Mouse (Mus musculus) heart, embryonic 12.5 days (tissue): ENCODE data around the gene Wdr5b. TPM values are rescaled to one million over a fixed set of nuclear protein-coding genes. Genes with fewer than 3 reads are reported as not detected.
A peak's percentile ranks its signal among the peaks of the same experiment; 100 is the strongest.
"Not testable (repeated sequence)": the region's sequence is repeated elsewhere in the genome, so short reads cannot be mapped to it uniquely, and the experiment has no call there.

Source experiments
- ATAC-seq: fragments of 200-750 bp; cut with Nextera tagmentation; 2 replicates; pipeline ENCODE4 v1.8.0; 2017; ENCODE audit warnings: moderate TSS enrichment, moderate library complexity; ENCODE audit not compliant: insufficient number of reproducible peaks, low FRiP score
- H3K27ac ChIP-seq: fragments of 300-500 bp; sonication (generic); 2 replicates; pipeline ENCODE4 v1.5.1; 2016; ENCODE audit warnings: mild to moderate bottlenecking, moderate library complexity; ENCODE audit not compliant: poor library complexity, severe bottlenecking
- H3K27me3 ChIP-seq: fragments of 300-500 bp; sonication (generic); replicated peaks from 2 replicates; pipeline ENCODE4 v1.6.1; 2016; ENCODE audit warnings: mild to moderate bottlenecking, moderate library complexity
- H3K36me3 ChIP-seq: fragments of 300-500 bp; sonication (generic); 2 replicates; pipeline ENCODE4 v1.6.1; 2016; ENCODE audit warnings: mild to moderate bottlenecking, moderate library complexity
- H3K4me1 ChIP-seq: fragments of 300-500 bp; sonication (generic); replicated peaks from 2 replicates; pipeline ENCODE4 v1.6.1; 2016; ENCODE audit warnings: mild to moderate bottlenecking
- H3K4me2 ChIP-seq: fragments of 300-500 bp; sonication (generic); 2 replicates; pipeline ENCODE4 v1.6.1; 2016; ENCODE audit warnings: mild to moderate bottlenecking, moderate library complexity
- H3K4me3 ChIP-seq: fragments of 300-500 bp; sonication (generic); 2 replicates; pipeline ENCODE4 v1.5.1; 2016; ENCODE audit warnings: mild to moderate bottlenecking
- H3K9ac ChIP-seq: fragments of 300-500 bp; sonication (generic); 2 replicates; pipeline ENCODE4 v1.6.1; 2016; ENCODE audit warnings: mild to moderate bottlenecking, moderate library complexity
- H3K9me3 ChIP-seq: fragments of 300-500 bp; sonication (generic); replicated peaks from 2 replicates; pipeline ENCODE4 v1.6.1; 2016; ENCODE audit warnings: mild to moderate bottlenecking, moderate library complexity
- WGBS: fragments of 180-500 bp; shearing (Covaris S2); methylation state at CpG from one replicate; pipeline ENCODE4 v1.1.7; 2016; 5-methylcytosine and 5-hydroxymethylcytosine counted together
- polyA plus RNA-seq: library from polyadenylated mRNA; unstranded; fragments of >200 nt; fragmentation: Nextera tagmentation; extraction: Ambion mirVana; gene quantifications from 2 replicates; pipeline ENCODE4 v1.2.1, GENCODE M21; 2016

The Wdr5b gene
- polyA plus RNA-seq, 1 experiment from 2014 or later = 6.3 TPM

GRCm38 (mm10) chr16:36051491-36051890 is 10.5 kb downstream of the Wdr5b start:
- no peak overlapping the region for H3K4me3 ChIP-seq
- H3K9ac ChIP-seq = no peak overlapping the region
- peaks cover 71% of the 10 kb centered on the region for H3K36me3 ChIP-seq
- WGBS = 86% methylated on average over 6 of the region's 6 CpGs
- ATAC-seq = no peak
- no peaks in the 10 kb centered on the region for H3K27me3 ChIP-seq
- no peaks in the 10 kb centered on the region for H3K9me3 ChIP-seq
- no peak overlapping the region for H3K4me2 ChIP-seq
- H3K4me1 ChIP-seq = peaks cover 30% of the 10 kb centered on the region
- no peak overlapping the region for H3K27ac ChIP-seq

GRCm38 (mm10) chr16:36053524-36054275 is 12.7 kb downstream of the Wdr5b start:
- peak overlapping the region; percentile 89 for H3K27ac ChIP-seq
- WGBS = 28% methylated on average over 6 of the region's 6 CpGs
- ATAC-seq = peak; percentile 72
- peaks cover 45% of the 10 kb centered on the region for H3K4me1 ChIP-seq
- H3K36me3 ChIP-seq = peaks cover 55% of the 10 kb centered on the region
- no peak overlapping the region for H3K4me3 ChIP-seq
- no peak overlapping the region for H3K9ac ChIP-seq
- H3K9me3 ChIP-seq = no peaks in the 10 kb centered on the region
- H3K4me2 ChIP-seq = no peak overlapping the region
- H3K27me3 ChIP-seq = no peaks in the 10 kb centered on the region

- Histone ChIP-seq H3K4me1 (peaks cover 56% of the 10 kb centered on the region), H3K9me3 (no peaks in the 10 kb centered on the region), H3K4me3 (no peak overlapping the region), H3K36me3 (peaks cover 43% of the 10 kb centered on the region), H3K27me3 (no peaks in the 10 kb centered on the region), H3K27ac (peak overlapping the region; percentile 67), H3K9ac (no peak overlapping the region), H3K4me2 (no peak overlapping the region)
- 92% methylated on average over 8 of the region's 8 CpGs for WGBS
- ATAC-seq = no peak
These were observed 13.9 kb downstream of the Wdr5b start for GRCm38 (mm10) chr16:36054920-36055319.

GRCm38 (mm10) chr16:36056416-36056815 is 15.4 kb downstream of the Wdr5b start:
- ATAC-seq = no peak
- peaks cover 65% of the 10 kb centered on the region for H3K4me1 ChIP-seq
- no peaks in the 10 kb centered on the region for H3K27me3 ChIP-seq
- no peaks in the 10 kb centered on the region for H3K9me3 ChIP-seq
- H3K27ac ChIP-seq = no peak overlapping the region
- WGBS = 75% methylated on average over 11 of the region's 11 CpGs
- no peak overlapping the region for H3K9ac ChIP-seq
- no peak overlapping the region for H3K4me3 ChIP-seq
- H3K36me3 ChIP-seq = peaks cover 36% of the 10 kb centered on the region
- H3K4me2 ChIP-seq = no peak overlapping the region

GRCm38 (mm10) chr16:36057933-36058475 is 17.0 kb downstream of the Wdr5b start:
- Histone ChIP-seq H3K4me1 (peaks cover 70% of the 10 kb centered on the region), H3K4me3 (no peak overlapping the region), H3K27ac (peak overlapping the region; percentile 66), H3K27me3 (no peaks in the 10 kb centered on the region), H3K9ac (0 out of 2 replicates have a peak overlapping the region, but pooled peaks have one; percentile 3), H3K36me3 (peaks cover 31% of the 10 kb centered on the region), H3K9me3 (no peaks in the 10 kb centered on the region), H3K4me2 (no peak overlapping the region)
- 41% methylated on average over 8 of the region's 8 CpGs for WGBS
- ATAC-seq = no peak

- ATAC-seq, H3K4me2 ChIP-seq, H3K27ac ChIP-seq, H3K27me3 ChIP-seq, H3K4me3 ChIP-seq, H3K9me3 ChIP-seq, H3K9ac ChIP-seq: not testable (repeated sequence)
- Histone ChIP-seq H3K36me3 (peaks cover 24% of the 10 kb centered on the region), H3K4me1 (peaks cover 72% of the 10 kb centered on the region)
- WGBS = 89% methylated on average over 1 of the region's 1 CpGs
These were observed 21.5 kb downstream of the Wdr5b start for GRCm38 (mm10) chr16:36062534-36062933.

- H3K27ac ChIP-seq = peak overlapping the region; percentile 9; the same call in 1 of the 2 replicates
- ATAC-seq = no peak
- 68% methylated on average over 2 of the region's 2 CpGs for WGBS
These were observed 22.3 kb downstream of the Wdr5b start for GRCm38 (mm10) chr16:36063315-36063714.

GRCm38 (mm10) chr16:36064904-36065303 is 23.9 kb downstream of the Wdr5b start:
- H3K36me3 ChIP-seq = peaks cover 30% of the 10 kb centered on the region
- no peak overlapping the region for H3K9ac ChIP-seq
- ATAC-seq = no peak
- H3K4me3 ChIP-seq = no peak overlapping the region
- no peaks in the 10 kb centered on the region for H3K9me3 ChIP-seq
- H3K27me3 ChIP-seq = no peaks in the 10 kb centered on the region
- H3K27ac ChIP-seq = 0 out of 2 replicates have a peak overlapping the region, but pooled peaks have one; percentile 45
- 0 out of 2 replicates have a peak overlapping the region, but pooled peaks have one; percentile 2 for H3K4me2 ChIP-seq
- 60% methylated on average over 5 of the region's 5 CpGs for WGBS
- peaks cover 74% of the 10 kb centered on the region for H3K4me1 ChIP-seq

More at GRCm38 (mm10) chr16:36063315-36063714, 22.3 kb downstream of the Wdr5b start:
- peak overlapping the region; percentile 53 for H3K9ac ChIP-seq
- H3K27me3 ChIP-seq = no peaks in the 10 kb centered on the region
- no peaks in the 10 kb centered on the region for H3K9me3 ChIP-seq
- no peak overlapping the region for H3K4me2 ChIP-seq
- peaks cover 24% of the 10 kb centered on the region for H3K36me3 ChIP-seq
- H3K4me1 ChIP-seq = peaks cover 75% of the 10 kb centered on the region
- 0 out of 2 replicates have a peak overlapping the region, but pooled peaks have one; percentile 6 for H3K4me3 ChIP-seq

GRCm38 (mm10) chr16:36067694-36068093 is 26.7 kb downstream of the Wdr5b start:
- no peaks in the 10 kb centered on the region for H3K27me3 ChIP-seq
- 46% methylated on average over 2 of the region's 2 CpGs for WGBS
- H3K4me2 ChIP-seq = no peak overlapping the region
- no peak for ATAC-seq
- peaks cover 59% of the 10 kb centered on the region for H3K4me1 ChIP-seq
- no peaks in the 10 kb centered on the region for H3K9me3 ChIP-seq
- H3K36me3 ChIP-seq = peaks cover 19% of the 10 kb centered on the region
- no peak overlapping the region for H3K9ac ChIP-seq
- no peak overlapping the region for H3K4me3 ChIP-seq
- peak overlapping the region; percentile 44; the same call in 1 of the 2 replicates for H3K27ac ChIP-seq

- H3K27ac ChIP-seq = no peak overlapping the region
- no peaks in the 10 kb centered on the region for H3K27me3 ChIP-seq
- 59% methylated on average over 3 of the region's 3 CpGs for WGBS
- H3K4me2 ChIP-seq = peak overlapping the region; percentile 40
- peak overlapping the region; percentile 10; the same call in 1 of the 2 replicates for H3K4me3 ChIP-seq
- peaks cover 18% of the 10 kb centered on the region for H3K36me3 ChIP-seq
- H3K4me1 ChIP-seq = peaks cover 54% of the 10 kb centered on the region
- 0 out of 2 replicates have a peak overlapping the region, but pooled peaks have one; percentile 5 for H3K9ac ChIP-seq
- ATAC-seq = no peak
- H3K9me3 ChIP-seq = no peaks in the 10 kb centered on the region
These were observed 27.4 kb downstream of the Wdr5b start for GRCm38 (mm10) chr16:36068356-36068755.

GRCm38 (mm10) chr16:36069819-36070575 is 29.0 kb downstream of the Wdr5b start:
- Histone ChIP-seq H3K4me3 (peak overlapping the region; percentile 95), H3K4me2 (peak overlapping the region; percentile 70), H3K4me1 (peaks cover 42% of the 10 kb centered on the region), H3K27ac (no peak overlapping the region), H3K27me3 (no peaks in the 10 kb centered on the region), H3K9ac (peak overlapping the region; percentile 60), H3K9me3 (no peaks in the 10 kb centered on the region), H3K36me3 (peaks cover 18% of the 10 kb centered on the region)
- no peak for ATAC-seq
- 34% methylated on average over 9 of the region's 9 CpGs for WGBS
